Mouse (Mus musculus) layer of hippocampus, adult 9-10 months (tissue): Measurements from ENCODE around the gene Galk2.

Source experiments
- DNase-seq: peaks from one replicate; pipeline ENCODE4 v3.0.0; 2022; ENCODE audit warnings: low spot score

Galk2 gene

DNA sequence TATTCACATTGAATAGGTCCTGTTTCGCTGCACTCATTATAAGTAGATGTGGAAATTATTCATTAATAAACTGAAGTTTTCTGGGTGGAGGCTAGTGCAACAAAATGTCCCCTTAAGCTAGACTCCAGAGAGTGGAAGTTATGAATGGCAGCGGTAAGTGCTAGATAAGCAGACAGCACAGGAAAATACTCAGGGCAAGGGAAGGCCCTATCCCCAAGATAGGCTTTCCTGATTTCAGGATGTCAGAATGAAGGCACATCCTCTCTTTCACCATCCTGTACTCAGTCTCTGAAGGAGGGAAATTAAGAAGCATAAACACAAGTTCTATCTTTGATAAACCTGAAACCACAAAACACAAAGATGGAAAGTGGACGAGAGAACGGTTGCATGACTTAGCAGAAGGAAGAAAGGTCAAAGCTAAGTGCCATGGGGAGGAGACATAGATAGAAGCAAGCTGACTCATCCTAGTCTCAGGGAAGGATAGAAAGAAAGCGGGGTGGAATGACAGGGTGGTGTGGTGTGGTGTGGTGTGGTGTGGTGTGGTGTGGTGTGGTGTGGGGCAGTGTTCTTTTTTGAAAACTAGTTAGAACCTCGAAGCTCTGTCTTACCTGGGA is 42.0 kb downstream of the Galk2 start:
- DNase-seq = no peak

DNA sequence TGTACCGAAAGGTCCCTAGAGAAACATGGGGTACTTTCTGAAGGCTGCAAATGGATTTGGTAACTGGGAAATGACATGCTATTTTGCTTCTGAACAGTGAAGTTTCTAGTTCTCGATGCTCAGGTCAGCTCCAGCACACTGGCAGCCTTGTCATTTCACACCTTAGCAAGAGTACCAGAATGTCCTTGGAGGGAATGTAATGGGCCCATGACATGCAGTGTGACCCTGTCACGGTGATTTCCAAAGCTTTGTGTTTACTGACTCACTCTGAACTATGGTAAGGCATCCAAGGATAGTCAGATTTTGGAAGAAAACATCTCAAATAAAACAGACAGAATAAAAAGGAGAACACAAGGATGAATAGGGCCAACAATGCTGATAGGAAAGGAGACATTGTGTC is 42.5 kb downstream of the Galk2 start:
- DNase-seq = no peak

DNA sequence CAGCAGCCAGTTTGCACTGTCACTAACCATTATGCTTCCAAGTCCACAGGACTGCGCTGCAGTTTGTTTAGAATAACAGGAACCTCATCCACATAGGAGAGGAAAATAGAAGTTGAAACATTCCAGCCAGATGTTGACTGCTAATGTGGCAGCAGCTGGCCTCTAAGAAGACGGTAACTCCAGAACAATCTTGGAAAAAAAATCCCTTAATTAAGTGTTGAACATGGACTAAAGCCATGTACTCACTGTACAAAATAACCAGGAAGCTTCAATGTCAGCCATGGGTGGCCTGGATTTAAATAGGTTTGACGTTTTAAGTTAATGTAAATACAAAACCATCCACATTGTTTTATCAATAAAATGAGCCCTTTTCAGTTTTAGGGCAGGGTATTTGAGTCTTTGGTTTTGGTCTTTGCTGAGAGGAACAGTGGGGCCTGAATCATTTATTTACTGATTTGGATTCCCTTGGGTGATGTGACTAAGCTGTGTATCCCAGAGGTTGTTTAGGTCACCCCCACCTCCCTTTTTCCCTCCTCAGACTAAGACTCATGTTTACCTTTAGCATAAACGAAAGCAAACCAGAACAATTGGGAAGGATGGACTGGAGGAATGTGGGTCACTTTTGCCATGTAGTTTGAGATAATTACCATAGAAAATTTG is 47.6 kb downstream of the Galk2 start:
- no peak for DNase-seq

DNA sequence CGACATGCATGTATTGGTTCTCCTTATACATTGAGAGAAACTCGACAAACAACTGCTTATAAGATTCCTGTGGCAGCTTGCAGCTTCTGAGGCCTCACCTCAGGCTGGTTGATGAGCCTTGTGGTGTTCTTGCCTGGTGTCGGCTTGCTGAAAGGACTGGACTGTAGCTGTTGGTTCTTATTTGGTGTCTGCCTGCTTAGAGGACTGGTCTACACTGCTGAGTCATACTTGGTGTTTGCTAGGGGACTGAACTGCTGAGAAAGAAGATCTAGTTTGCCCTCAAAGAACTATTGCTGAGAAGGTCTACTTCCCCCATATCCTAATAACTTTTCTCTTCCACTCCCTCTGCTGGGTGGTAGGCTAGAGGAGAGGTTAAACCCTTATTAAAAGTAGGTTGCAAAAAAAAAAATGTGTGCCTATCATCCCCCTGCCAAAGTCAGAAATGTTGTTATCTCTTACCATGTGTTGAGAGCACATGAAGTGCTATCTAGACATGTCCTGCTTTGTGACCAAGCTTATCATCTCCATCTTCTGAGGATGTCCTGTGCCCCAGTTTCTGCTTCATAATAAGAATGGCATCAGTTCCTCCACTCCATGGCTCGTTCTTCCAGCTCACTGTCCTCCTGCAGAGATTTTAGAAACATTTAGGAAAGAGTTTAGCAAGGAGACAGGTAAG is 48.8 kb downstream of the Galk2 start:
- DNase-seq = no peak

DNA sequence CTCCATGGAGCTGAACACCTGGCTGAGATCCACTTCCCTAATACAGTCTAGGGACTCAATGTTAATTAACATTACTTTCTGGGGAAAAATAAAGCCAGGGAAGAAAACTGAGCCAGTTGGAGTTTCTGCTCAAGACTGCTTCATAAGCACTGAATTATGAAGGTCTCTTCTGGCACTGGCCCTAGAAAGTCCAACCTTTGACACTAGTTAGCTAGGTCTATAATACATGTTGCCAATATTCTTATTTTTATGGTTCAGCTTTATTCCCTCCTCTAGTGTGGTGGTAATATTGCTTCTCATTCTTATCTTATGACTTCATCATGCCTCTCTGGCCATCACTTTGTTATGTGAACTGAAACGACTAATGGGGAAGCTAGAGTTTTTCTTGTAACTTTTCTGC is 55.3 kb downstream of the Galk2 start:
- no peak for DNase-seq

DNA sequence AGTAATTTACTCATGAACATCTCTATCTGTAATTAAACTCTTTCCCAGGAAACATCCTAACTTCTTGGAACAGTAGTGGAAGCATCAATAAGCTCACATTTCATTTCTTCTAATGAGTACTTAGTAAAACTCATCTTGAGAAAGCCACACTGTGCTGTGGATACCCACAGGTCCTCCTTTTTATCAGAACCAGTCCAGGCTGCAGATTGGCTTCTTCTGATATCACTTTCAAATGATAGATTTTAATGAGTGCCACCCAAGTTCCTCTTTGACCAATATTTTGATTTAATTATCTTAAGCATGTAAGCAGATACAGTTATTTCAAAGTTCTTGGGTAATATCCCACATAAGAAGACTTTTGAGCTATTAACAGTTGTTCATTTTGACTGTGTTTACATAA is 55.8 kb downstream of the Galk2 start:
- no peak for DNase-seq

DNA sequence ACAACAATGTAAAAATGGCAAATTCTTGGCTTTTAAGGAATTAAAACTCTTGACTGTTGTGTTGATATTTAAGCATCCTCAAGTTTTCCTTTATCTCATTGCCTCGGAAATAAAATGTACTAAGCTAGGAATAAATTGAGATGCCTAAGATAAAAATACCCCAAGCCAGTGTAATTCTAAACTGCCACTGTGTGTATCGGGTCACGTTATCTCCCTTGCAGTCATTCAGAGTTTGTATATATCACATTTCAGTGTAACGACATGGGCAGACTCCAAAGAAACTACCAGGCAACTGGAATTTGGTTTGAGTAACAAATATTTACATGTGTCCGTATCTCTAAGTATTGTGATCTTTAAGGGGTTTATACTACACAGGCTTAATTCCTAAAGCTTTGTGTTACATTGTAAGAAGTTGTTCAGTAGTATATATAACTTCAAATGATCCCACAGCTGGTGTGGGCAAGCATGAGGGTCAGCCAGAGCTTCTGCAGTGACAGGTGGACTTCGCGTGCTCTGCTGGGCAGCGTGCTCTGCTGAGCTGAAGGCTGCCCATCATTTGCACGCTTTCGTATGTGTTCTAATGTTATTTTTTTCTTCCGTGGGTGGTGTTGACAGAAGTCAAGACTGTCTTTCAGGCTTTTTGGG is 57.9 kb downstream of the Galk2 start:
- DNase-seq = no peak

DNA sequence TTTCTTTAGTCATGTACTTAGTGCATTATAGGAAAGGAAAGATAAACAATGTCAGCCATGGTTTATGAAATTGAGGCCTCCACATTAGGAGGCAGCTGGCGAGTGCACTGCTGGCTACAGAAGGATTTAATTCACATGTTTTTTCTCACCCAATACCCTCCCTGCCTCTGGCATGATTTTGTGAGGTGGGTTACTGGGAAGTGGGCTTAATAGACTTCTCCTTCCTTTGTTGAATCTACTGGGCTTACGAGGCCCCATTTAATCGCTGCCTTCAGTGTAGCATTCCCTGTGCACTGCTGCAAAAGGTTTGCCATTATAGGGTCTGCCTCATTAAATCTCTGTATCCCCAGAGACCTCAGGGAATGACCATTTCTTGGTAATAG is 58.4 kb downstream of the Galk2 start:
- DNase-seq = no peak

DNA sequence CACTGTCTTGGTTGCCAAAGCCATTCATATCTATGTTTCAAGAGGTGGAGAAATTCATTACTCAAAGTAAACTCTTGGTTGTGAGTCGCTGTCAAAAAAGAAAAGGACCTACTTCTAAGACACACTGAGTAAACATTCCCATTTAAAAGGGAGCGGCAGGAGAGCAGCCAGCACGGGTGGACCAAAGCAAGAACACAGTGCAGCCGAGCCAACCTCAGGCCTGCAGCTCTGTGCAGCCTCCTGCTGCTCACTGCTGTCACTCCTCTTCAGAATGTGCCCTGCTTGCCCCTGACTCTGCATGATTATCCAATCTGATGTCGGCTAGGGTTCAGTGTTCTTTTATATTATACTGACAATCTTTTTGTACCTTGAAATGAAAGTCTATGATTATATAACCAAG is 62.4 kb downstream of the Galk2 start:
- no peak for DNase-seq

DNA sequence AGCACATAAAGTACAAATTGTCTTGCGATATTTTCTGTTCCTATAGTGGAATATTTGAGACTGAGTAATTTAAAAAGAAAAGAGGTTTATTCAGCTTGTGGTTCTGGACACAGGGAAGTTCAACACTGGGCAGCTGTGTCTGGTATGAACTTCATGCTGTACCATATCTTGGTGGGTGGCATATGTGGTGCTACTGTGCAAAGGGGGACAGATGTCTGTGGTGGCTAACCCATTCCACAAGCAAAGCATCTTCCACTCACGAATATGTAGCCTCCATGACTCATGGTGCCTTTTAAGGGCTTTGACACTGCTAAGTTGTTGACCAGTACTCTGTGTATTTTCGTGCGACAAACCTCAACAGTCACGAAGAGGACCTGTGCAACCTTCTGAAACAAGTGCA is 63.2 kb downstream of the Galk2 start:
- DNase-seq = no peak

DNA sequence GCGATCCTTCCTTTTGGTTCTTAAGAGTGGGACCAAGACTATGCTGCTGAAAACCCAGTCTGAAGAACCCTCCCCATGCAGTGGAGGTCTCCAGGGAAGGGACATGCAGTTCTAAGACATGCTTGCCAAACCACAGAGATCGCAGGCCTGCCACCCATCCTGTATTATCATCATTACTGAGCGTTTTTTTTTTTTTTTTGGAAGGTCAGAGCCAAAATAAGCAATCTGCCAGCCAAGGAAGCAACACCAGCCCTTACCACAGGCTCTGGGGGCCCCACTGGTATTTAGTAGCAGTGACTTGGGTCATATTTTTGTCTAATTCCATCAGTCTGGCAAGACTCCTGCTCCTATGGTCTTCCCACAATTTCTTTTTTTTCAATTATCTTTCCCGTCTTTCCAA is 64.0 kb downstream of the Galk2 start:
- no peak for DNase-seq

DNA sequence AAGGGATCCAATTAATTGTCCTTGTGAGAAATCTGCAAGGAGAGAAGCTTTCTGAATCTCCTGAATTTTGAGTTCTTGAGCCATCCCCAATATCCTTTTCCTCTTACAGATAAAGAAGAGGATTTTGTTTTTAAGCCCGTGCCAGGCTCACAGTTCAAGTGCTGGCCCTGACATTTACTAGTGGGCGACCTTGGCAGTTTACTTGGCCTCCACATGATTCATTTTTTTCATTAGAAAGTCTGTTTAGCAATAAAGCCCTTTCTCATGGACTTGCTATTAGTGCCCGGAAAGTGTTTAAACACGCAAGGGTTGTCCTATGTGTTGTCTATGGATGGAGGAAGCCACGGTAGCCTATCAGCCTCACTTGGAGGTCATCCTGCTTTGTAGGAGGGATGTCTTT is 64.4 kb downstream of the Galk2 start:
- no peak for DNase-seq

DNA sequence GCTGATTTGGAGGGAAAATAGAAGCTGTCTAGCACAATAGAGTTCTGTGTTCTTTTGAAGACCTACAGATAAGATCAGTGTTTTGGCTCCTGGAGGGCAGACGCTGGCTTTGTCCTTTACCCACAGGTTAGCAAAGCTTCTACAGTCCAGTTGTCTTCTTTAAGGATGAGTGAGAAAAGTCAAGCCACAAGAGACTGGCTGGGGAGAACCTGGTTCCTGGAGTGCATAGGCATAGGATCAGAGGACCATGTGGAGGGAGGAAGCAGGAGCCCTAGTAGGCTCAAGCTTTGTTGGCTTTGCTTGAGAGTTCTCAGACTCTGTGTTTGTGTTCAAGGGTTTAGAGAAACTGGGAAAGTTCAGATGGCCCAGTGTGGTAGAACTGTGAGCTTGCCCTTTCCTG is 65.6 kb downstream of the Galk2 start:
- DNase-seq = no peak

DNA sequence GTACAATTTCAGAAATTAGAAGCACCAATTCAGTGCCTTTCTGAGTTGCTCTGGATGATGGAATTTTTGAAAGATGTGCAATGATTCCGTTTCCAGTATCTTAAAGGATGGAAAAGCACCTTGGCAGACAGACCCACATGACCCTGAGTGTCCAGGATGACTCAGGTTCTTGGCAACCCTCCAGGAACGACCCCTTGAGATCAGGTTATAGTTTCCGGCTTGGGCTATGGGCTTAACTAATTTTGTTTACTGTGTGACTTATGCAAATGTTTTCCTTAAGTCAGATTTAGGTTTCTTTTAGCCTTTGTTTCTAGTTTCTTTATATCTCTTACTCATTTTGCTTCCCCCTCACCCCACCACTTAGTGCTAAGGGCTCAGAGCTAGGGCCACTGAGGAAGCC is 66.2 kb downstream of the Galk2 start:
- no peak for DNase-seq

DNA sequence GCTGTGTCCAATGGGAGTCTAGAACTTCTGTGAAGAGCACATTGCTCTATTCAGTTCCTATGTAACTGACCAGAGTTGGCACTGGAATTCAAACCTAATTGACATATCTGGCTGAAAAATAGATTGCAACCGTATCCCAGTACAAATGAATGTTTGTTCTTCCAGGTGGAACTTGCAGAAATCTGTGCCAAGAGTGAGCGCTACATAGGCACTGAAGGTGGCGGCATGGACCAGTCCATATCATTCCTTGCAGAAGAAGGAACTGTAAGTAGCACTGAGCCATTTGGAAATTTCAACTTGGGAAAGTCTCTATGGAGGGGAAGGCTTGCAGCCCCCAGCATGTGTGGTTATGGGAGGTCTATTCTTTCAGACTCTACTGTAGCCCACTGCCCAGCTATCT is 70.5 kb downstream of the Galk2 start:
- DNase-seq = no peak

DNA sequence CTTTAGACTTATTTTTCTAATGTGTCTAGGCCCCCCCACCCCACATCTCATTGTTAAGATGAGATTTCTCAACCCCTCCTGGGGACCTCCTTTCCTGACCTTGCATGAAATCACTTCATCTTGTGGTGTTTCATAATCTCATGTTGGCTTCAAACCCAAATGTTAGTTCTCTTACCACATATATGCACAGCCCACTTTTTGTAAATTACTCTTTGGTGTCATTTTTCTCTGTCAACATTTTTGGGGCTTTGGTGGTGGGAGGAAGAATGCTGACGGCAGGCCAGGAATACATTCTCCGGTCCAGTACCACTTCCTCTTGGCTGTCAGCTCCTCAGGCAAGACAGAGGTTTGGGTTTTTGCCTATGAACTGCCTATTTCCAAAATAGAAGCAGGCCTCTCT is 71.0 kb downstream of the Galk2 start:
- DNase-seq = no peak

DNA sequence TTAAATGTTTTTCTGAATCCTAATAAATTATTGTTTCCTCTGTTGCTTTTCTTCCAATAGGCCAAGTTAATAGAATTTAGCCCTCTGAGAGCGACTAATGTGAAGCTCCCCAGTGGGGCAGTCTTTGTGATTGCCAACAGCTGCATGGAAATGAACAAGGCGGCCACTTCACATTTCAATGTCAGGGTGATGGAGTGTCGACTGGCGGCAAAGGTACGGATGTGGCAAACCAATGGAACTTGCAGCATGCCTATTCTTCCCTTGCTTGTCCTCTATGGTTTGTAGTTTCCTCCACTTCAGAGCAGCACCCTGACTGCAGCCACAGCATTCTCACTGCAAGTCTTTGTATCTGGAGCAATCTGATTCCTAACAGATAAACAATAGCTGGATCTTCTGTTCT is 72.3 kb downstream of the Galk2 start:
- DNase-seq = no peak

DNA sequence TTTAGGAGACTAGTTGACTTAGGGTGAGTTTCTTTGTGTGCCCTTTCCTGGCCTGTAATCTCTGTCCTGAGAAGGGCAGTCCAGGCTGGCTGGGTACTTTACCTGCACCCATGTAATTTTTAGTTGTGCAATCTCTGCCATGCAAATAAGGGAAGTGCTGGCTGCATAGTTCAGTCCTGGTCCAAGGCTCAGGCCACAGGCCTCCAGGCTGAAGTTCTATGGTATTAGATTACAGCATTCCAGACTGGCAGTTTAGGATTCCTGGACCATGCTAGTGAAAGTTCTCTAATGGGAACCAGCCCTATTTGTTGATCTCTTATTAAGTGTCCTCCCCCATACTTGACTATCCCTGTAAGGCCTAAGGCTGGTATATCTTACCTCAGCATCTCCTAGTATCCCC is 73.8 kb downstream of the Galk2 start:
- no peak for DNase-seq

DNA sequence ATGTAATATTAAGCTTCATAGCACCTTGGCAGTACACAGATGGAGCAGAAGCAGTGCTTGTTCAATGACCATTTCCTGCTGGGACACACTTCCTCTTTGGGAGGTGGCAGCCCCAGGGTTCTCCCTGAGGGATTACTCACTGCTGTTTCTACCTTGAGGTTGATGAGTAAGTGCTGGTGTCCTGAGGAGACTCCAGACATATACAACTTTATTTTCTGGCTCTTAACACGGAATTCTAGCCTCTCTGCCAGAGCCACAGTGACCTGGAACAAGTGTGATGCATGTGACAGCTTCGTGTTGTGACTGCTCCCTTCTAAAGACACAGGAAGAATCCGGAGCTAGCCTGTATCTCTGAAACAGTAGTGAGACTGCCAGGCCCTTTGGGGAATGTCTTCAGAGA is 75.1 kb downstream of the Galk2 start:
- no peak for DNase-seq

DNA sequence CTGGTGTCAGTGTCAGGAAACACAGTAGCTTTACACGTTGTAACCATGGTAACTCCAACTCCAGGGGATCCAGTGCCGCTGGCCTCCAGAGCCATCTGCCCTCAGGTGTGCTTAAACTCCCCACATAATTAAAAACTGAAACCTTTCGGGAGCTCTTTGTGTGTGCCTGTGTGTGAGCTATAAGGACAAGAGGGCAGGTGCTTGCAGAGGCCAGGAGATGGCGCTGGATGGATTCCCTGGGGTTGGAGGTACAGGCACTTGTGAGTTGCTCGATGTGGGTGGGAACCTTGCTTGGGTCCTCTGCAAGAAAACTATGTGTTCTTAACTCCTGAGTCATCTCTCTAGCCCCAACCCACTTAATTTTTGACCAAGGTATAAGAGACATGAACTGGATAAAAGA is 77.5 kb downstream of the Galk2 start:
- DNase-seq = no peak

DNA sequence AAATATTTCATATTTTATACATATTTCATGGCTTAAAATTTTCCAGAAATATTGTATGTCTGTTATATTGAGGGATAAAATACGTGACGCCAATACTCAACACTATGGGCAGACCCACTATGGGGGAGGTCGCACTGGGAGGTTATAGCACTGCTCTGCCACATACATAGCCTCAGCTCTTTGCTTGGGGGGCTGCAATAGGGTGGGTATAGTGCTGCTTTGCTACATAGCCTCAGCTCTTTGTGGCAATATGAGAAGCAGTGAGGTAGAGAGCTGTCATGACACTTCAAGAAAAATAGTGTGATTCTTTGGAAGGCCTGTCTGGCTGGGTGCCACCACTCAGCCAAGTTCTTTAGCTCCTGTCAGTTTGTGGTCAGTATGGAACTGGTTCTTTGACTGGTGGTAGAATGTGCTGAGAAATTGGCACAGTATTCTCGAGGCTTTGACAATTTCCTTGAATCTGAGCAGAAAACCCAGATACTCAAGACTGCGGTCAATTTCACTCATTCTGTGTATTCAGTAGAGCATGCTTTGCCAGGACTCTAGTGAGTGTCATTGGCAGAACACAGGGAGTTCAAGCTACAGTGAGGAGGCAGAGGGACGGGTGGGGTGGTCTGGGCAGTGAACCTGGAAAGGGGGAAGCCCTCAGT is 80.2 kb downstream of the Galk2 start:
- DNase-seq = no peak

DNA sequence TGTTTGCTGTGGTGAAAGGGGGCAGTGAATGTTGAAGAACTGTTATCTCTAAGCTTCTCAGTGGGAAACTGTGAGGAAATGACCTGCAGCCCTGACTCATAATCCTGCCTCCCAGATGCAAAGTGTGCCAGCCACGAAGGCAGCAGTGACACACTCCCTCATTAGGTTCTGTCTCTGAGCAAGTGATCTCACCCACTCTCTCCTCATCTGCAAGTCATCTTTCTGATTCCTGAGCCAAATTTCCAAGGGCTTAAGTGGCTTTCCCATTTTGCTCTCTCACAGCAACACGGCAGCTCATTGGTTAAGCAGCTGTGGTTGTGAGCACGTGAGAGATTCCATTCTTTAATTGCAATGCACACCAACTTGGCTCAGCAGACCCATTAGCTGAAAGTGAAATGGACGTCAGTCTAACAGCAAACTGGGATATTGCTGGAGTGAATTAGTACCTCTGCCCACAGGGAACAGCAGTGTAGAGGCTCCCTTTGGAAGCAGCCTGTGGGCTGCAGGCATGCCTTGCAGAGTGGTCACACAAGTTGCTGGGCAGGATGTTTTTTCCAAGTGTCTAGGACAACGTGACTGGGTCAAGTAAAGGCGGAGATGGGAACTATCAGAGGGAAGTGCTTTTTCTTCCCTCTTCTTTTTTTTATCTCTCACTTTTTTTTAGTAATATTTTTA is 82.3 kb downstream of the Galk2 start:
- no peak for DNase-seq
